Mouse (Mus musculus) lung, embryonic 14.5 days (tissue): ENCODE measurements around the gene Plpp3. TPM values are rescaled to one million over a fixed set of nuclear protein-coding genes. Genes with fewer than 3 reads are reported as not detected.
A peak's percentile ranks its signal among the peaks of the same experiment; 100 is the strongest.

Experiments
- ATAC-seq: fragments of 200-750 bp; cut with Nextera tagmentation; 2 replicates; pipeline ENCODE4 v1.8.0; 2017; ENCODE audit warnings: mild to moderate bottlenecking, moderate TSS enrichment, moderate library complexity; ENCODE audit not compliant: insufficient read depth
- DNase-seq: peaks from one replicate; pipeline ENCODE4 v3.0.0-alpha.2; 2015
- H3K27ac ChIP-seq: fragments of 300-500 bp; sonication (generic); 2 replicates; pipeline ENCODE4 v1.5.1; 2014; ENCODE audit warnings: low read depth, mild to moderate bottlenecking, moderate library complexity
- H3K27me3 ChIP-seq: fragments of 300-500 bp; sonication (generic); 2 replicates; pipeline ENCODE4 v1.6.1; 2014; ENCODE audit warnings: low read length, control low read depth; ENCODE audit not compliant: insufficient read depth
- H3K36me3 ChIP-seq: fragments of 300-500 bp; sonication (generic); 2 replicates; pipeline ENCODE4 v1.6.1; 2014; ENCODE audit warnings: control low read depth; ENCODE audit not compliant: insufficient read depth
- H3K4me1 ChIP-seq: fragments of 300-500 bp; sonication (generic); 2 replicates; pipeline ENCODE4 v1.6.1; 2014; ENCODE audit warnings: antibody characterized with exemption, control low read depth; ENCODE audit not compliant: insufficient read depth
- H3K4me2 ChIP-seq: fragments of 300-500 bp; sonication (generic); 2 replicates; pipeline ENCODE4 v1.6.1; 2014; ENCODE audit warnings: mild to moderate bottlenecking
- H3K4me3 ChIP-seq: fragments of 300-500 bp; sonication (generic); 2 replicates; pipeline ENCODE4 v1.5.1; 2014; ENCODE audit warnings: low read depth, low read length
- H3K9ac ChIP-seq: fragments of 300-500 bp; sonication (generic); 2 replicates; pipeline ENCODE4 v1.6.1; 2014
- H3K9me3 ChIP-seq: fragments of 300-500 bp; sonication (generic); 2 replicates; pipeline ENCODE4 v1.6.1; 2016; ENCODE audit warnings: low read depth, low read length, control low read depth
- CTCF ChIP-seq: IDR thresholded peaks from 2 replicates; pipeline ENCODE4 v1.5.1; 2016; ENCODE audit warnings: antibody characterized with exemption, low read depth
- WGBS: fragments of 180-500 bp; shearing (Covaris S2); extraction: QIAGEN DNeasy Blood & Tissue Kit; methylation state at CpG from one replicate; pipeline ENCODE4 v1.1.7; 2014; 5-methylcytosine and 5-hydroxymethylcytosine counted together
- polyA plus RNA-seq: library from polyadenylated mRNA; unstranded; fragments of >200 nt; fragmentation: Nextera tagmentation; extraction: Ambion mirVana; gene quantifications from 2 replicates; pipeline ENCODE4 v1.2.1, GENCODE M21; 2014

The Plpp3 gene
- polyA plus RNA-seq, 1 experiment from 2014 or later: 64.8 TPM

DNA sequence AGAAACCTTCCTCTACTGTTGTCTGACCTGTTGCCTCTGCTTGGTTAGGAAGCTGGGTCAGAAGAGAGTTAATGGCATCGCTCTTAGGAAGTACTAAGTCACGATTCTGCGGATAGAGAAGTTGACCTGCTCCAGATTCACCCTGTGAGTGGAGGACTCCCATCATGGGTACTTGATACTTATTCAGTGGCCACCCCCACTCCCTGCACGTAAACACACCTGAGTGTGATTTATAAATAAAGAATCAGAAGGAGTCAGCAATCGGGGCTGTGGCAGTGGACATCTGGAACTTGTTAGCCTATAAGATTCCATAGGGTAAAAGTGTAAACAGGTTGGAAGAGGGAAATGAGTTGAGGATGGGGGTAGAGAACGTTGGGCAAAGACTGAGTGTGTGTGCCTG is 49.0 kb downstream of the Plpp3 start:
- no peak for TF ChIP-seq CTCF
- no peaks in the 10 kb centered on the region for H3K9me3 ChIP-seq
- no peak overlapping the region for H3K4me3 ChIP-seq
- H3K27ac ChIP-seq: peak overlapping the region; percentile 32; the same call in 1 of the 2 replicates
- H3K4me2 ChIP-seq: no peak overlapping the region
- H3K27me3 ChIP-seq: no peaks in the 10 kb centered on the region
- no peak for ATAC-seq
- H3K9ac ChIP-seq: no peak overlapping the region
- peaks cover 30% of the 10 kb centered on the region for H3K4me1 ChIP-seq
- peaks cover 30% of the 10 kb centered on the region for H3K36me3 ChIP-seq
- no peak for DNase-seq
- WGBS: 50% methylated on average over 6 of the region's 6 CpGs

- peaks cover 38% of the 10 kb centered on the region for H3K36me3 ChIP-seq
- H3K4me3 ChIP-seq: no peak overlapping the region
- H3K4me2 ChIP-seq: no peak overlapping the region
- WGBS: 27% methylated on average over 8 of the region's 8 CpGs
- peak overlapping the region; percentile 32; the same call in 1 of the 2 replicates for H3K27ac ChIP-seq
- no peak overlapping the region for H3K9ac ChIP-seq
- TF ChIP-seq CTCF: no peak
- H3K9me3 ChIP-seq: no peaks in the 10 kb centered on the region
- DNase-seq (peak; percentile 54), ATAC-seq (peak; percentile 63; the same call in 1 of the 2 replicates)
- H3K27me3 ChIP-seq: no peaks in the 10 kb centered on the region
- H3K4me1 ChIP-seq: peaks cover 30% of the 10 kb centered on the region
These were observed 49.8 kb downstream of the Plpp3 start for GRCm38 (mm10) chr4:105206995-105207394.

DNA sequence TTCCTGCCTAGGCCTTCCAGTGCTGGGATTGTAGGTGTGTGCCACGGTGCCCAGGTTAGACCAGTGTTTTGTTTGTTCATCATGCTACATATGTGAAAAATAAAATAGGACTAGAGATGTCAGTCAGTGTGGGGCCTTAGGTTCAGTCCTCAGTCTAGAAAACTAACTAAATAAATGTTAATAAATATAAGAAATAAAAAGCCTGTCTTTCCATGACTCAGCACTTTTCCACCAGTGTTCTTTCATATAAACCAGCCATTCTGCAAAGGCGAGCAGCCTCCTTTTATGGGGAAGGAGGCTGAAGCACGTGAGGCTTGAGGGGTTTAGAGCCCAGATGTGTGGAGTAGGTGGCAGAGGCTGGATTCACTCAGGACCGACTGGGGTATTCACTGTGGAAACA is 50.5 kb downstream of the Plpp3 start:
- TF ChIP-seq CTCF: no peak

GRCm38 (mm10) chr4:105208977-105209376 is 51.8 kb downstream of the Plpp3 start:
- no peak overlapping the region for H3K4me2 ChIP-seq
- H3K9ac ChIP-seq: no peak overlapping the region
- peaks cover 48% of the 10 kb centered on the region for H3K36me3 ChIP-seq
- 83% methylated on average over 5 of the region's 5 CpGs for WGBS
- H3K27me3 ChIP-seq: no peaks in the 10 kb centered on the region
- H3K27ac ChIP-seq: no peak overlapping the region
- no peaks in the 10 kb centered on the region for H3K9me3 ChIP-seq
- peaks cover 30% of the 10 kb centered on the region for H3K4me1 ChIP-seq
- no peak for TF ChIP-seq CTCF
- ATAC-seq (no peak), DNase-seq (no peak)
- no peak overlapping the region for H3K4me3 ChIP-seq

More for the DNA sequence above, 50.5 kb downstream of the Plpp3 start:
- 85% methylated on average over 4 of the region's 4 CpGs for WGBS
- Histone ChIP-seq H3K36me3 (peaks cover 44% of the 10 kb centered on the region), H3K27ac (no peak overlapping the region), H3K4me1 (peaks cover 30% of the 10 kb centered on the region), H3K9ac (no peak overlapping the region), H3K9me3 (no peaks in the 10 kb centered on the region), H3K4me2 (no peak overlapping the region), H3K27me3 (no peaks in the 10 kb centered on the region), H3K4me3 (no peak overlapping the region)
- DNase-seq (no peak), ATAC-seq (no peak)

- no peak for TF ChIP-seq CTCF
- H3K27me3 ChIP-seq: no peaks in the 10 kb centered on the region
- H3K9me3 ChIP-seq: no peaks in the 10 kb centered on the region
- H3K27ac ChIP-seq: no peak overlapping the region
- H3K4me1 ChIP-seq: peaks cover 4% of the 10 kb centered on the region; the same call in 1 of the 2 replicates
- DNase-seq: no peak
- H3K36me3 ChIP-seq: peaks cover 68% of the 10 kb centered on the region
- H3K9ac ChIP-seq: no peak overlapping the region
- H3K4me2 ChIP-seq: no peak overlapping the region
- no peak overlapping the region for H3K4me3 ChIP-seq
- ATAC-seq: no peak
These were observed 56.2 kb downstream of the Plpp3 start for GRCm38 (mm10) chr4:105213314-105213713.

GRCm38 (mm10) chr4:105214438-105214837 is 57.3 kb downstream of the Plpp3 start:
- H3K9ac ChIP-seq: no peak overlapping the region
- TF ChIP-seq CTCF: no peak
- no peaks in the 10 kb centered on the region for H3K27me3 ChIP-seq
- H3K36me3 ChIP-seq: peaks cover 64% of the 10 kb centered on the region
- peak overlapping the region; percentile 46 for H3K27ac ChIP-seq
- no peak overlapping the region for H3K4me2 ChIP-seq
- WGBS: 53% methylated on average over 1 of the region's 1 CpGs
- H3K4me3 ChIP-seq: no peak overlapping the region
- no peaks in the 10 kb centered on the region for H3K9me3 ChIP-seq
- peak; percentile 60 for DNase-seq
- ATAC-seq: peak; percentile 52; the same call in 1 of the 2 replicates
- H3K4me1 ChIP-seq: peaks cover 4% of the 10 kb centered on the region; the same call in 1 of the 2 replicates

GRCm38 (mm10) chr4:105215726-105216410 is 58.7 kb downstream of the Plpp3 start:
- Histone ChIP-seq H3K9ac (no peak overlapping the region), H3K27me3 (no peaks in the 10 kb centered on the region), H3K9me3 (no peaks in the 10 kb centered on the region), H3K36me3 (peaks cover 62% of the 10 kb centered on the region), H3K27ac (no peak overlapping the region), H3K4me1 (peaks cover 4% of the 10 kb centered on the region; the same call in 1 of the 2 replicates), H3K4me3 (no peak overlapping the region), H3K4me2 (no peak overlapping the region)
- TF ChIP-seq CTCF: no peak
- WGBS: 70% methylated on average over 12 of the region's 12 CpGs
- DNase-seq (no peak), ATAC-seq (no peak)
